Mouse (Mus musculus) lung, adult 2 months (tissue): Measurements from ENCODE around the gene Rorc. TPM values are rescaled to one million over a fixed set of nuclear protein-coding genes. Genes with fewer than 3 reads are reported as not detected.

Source experiments
- DNase-seq: peaks from one replicate; pipeline ENCODE4 v3.0.0; 2022
- H3K4me1 ChIP-seq: fragments of 200-500 bp; 2 replicates; pipeline ENCODE4 v1.6.1; 2011; ENCODE audit warnings: low read length; ENCODE audit not compliant: control insufficient read depth, insufficient read depth
- H3K4me3 ChIP-seq: fragments of 200-500 bp; replicated peaks from 2 replicates; pipeline ENCODE3; 2011; ENCODE audit warnings: low read depth, mild to moderate bottlenecking, control low read depth, low read length; ENCODE audit errors: extremely low read depth
- CTCF ChIP-seq: fragments of 200-500 bp; IDR thresholded peaks from 2 replicates; pipeline ENCODE4 v1.5.1; 2011; ENCODE audit warnings: mild to moderate bottlenecking, low read length, control low read depth; ENCODE audit not compliant: insufficient read depth
- POLR2A ChIP-seq: fragments of 200-500 bp; IDR thresholded peaks from 2 replicates; pipeline ENCODE4 v1.6.1; 2011; ENCODE audit warnings: low read depth, mild to moderate bottlenecking, control low read depth, low read length, borderline replicate concordance; ENCODE audit errors: extremely low read depth
- WGBS: fragments of 180-500 bp; shearing (Covaris S2); methylation state at CpG from one replicate; pipeline ENCODE4 v1.1.7; 2018; 5-methylcytosine and 5-hydroxymethylcytosine counted together
- polyA plus RNA-seq: library from polyadenylated mRNA; depleted of rRNA; stranded (reverse); fragments of >200 nt; gene quantifications from 2 replicates; pipeline ENCODE4 v1.2.3, GENCODE M21; 2012; rRNA removed

Gene Rorc
- 6.3 and 7.9 TPM in 2 replicates for polyA plus RNA-seq

- WGBS: 30% methylated on average over 5 of the region's 5 CpGs
- DNase-seq: peak; percentile 57
- TF ChIP-seq CTCF (no peak), POLR2A (peak; percentile 37; the same call in 1 of the 2 replicates)
- H3K4me3 ChIP-seq: peak within 1 kb of the TSS; percentile 61
- H3K4me1 ChIP-seq: peaks cover 6% of the 10 kb centered on the region; the same call in 1 of the 2 replicates
These were observed at the start of gene Rorc for GRCm38 (mm10) chr3:94372641-94373040. Rorc (plus strand) TSS chr3:94372794.

- WGBS: 55% methylated on average over 3 of the region's 3 CpGs
- TF ChIP-seq CTCF: peak; percentile 31; the same call in 1 of the 2 replicates
- TF ChIP-seq POLR2A: no peak
- DNase-seq: no peak
- no peaks in the 10 kb centered on the region for H3K4me1 ChIP-seq
- H3K4me3 ChIP-seq: no peak overlapping the region
These were observed 43.9 kb upstream of the Rorc start for GRCm38 (mm10) chr3:94328681-94329080.

GRCm38 (mm10) chr3:94334442-94334841, 38.2 kb upstream of the Rorc start:
- Histone ChIP-seq H3K4me1 (no peaks in the 10 kb centered on the region), H3K4me3 (no peak overlapping the region)
- no peak for DNase-seq
- TF ChIP-seq CTCF: no peak
- TF ChIP-seq POLR2A: no peak
- 94% methylated on average over 4 of the region's 4 CpGs for WGBS

GRCm38 (mm10) chr3:94338522-94338921, 34.1 kb upstream of the Rorc start:
- Histone ChIP-seq H3K4me1 (no peaks in the 10 kb centered on the region), H3K4me3 (no peak overlapping the region)
- WGBS: 56% methylated on average over 3 of the region's 3 CpGs
- TF ChIP-seq CTCF (no peak), POLR2A (no peak)
- DNase-seq: no peak

GRCm38 (mm10) chr3:94341959-94342422, 30.6 kb upstream of the Rorc start, which contains the start of gene Them5:
Them5 (plus strand) TSS chr3:94342099.
- TF ChIP-seq POLR2A: no peak
- no peak for TF ChIP-seq CTCF
- H3K4me1 ChIP-seq: no peaks in the 10 kb centered on the region
- WGBS: 17% methylated on average over 3 of the region's 3 CpGs
- no peak for DNase-seq
- no peak within 1 kb of the TSS for H3K4me3 ChIP-seq

GRCm38 (mm10) chr3:94342552-94342951, 30.0 kb upstream of the Rorc start:
- Histone ChIP-seq H3K4me1 (no peaks in the 10 kb centered on the region), H3K4me3 (no peak overlapping the region)
- no peak for DNase-seq
- 74% methylated on average over 1 of the region's 1 CpGs for WGBS
- no peak for TF ChIP-seq CTCF
- no peak for TF ChIP-seq POLR2A

- no peak for TF ChIP-seq CTCF
- no peak for TF ChIP-seq POLR2A
- WGBS: 75% methylated on average over 2 of the region's 2 CpGs
- H3K4me3 ChIP-seq: no peak overlapping the region
- H3K4me1 ChIP-seq: no peaks in the 10 kb centered on the region
- DNase-seq: no peak
These were observed 28.4 kb upstream of the Rorc start for GRCm38 (mm10) chr3:94344182-94344581.

- 64% methylated on average over 3 of the region's 3 CpGs for WGBS
- DNase-seq: no peak
- TF ChIP-seq CTCF: no peak
- TF ChIP-seq POLR2A: no peak
- Histone ChIP-seq H3K4me3 (no peak overlapping the region), H3K4me1 (no peaks in the 10 kb centered on the region)
These were observed 27.7 kb upstream of the Rorc start for GRCm38 (mm10) chr3:94344897-94345296.

GRCm38 (mm10) chr3:94348146-94348545, 24.4 kb upstream of the Rorc start:
- WGBS: 67% methylated on average over 2 of the region's 2 CpGs
- TF ChIP-seq POLR2A (no peak), CTCF (no peak)
- DNase-seq: no peak
- Histone ChIP-seq H3K4me3 (no peak overlapping the region), H3K4me1 (no peaks in the 10 kb centered on the region)

GRCm38 (mm10) chr3:94360812-94361211, 11.8 kb upstream of the Rorc start:
- Histone ChIP-seq H3K4me1 (no peaks in the 10 kb centered on the region), H3K4me3 (no peak overlapping the region)
- TF ChIP-seq CTCF: no peak
- no peak for TF ChIP-seq POLR2A
- no peak for DNase-seq
- WGBS: 0% methylated on average over 1 of the region's 1 CpGs
